Mouse (Mus musculus) kidney, embryonic 15.5 days (tissue): ENCODE results near the gene Ntm. TPM values are rescaled to one million over a fixed set of nuclear protein-coding genes. Genes with fewer than 3 reads are reported as not detected.

Experiments
- ATAC-seq: fragments of 200-750 bp; cut with Nextera tagmentation; replicated peaks from 2 replicates; pipeline ENCODE4 v1.8.0; 2017; ENCODE audit warnings: moderate TSS enrichment; ENCODE audit not compliant: low FRiP score
- H3K27ac ChIP-seq: fragments of 300-500 bp; sonication (generic); 2 replicates; pipeline ENCODE4 v1.5.1; 2015; ENCODE audit warnings: mild to moderate bottlenecking, inconsistent platforms
- H3K27me3 ChIP-seq: fragments of 300-500 bp; sonication (generic); 2 replicates; pipeline ENCODE4 v1.6.1; 2015; ENCODE audit warnings: inconsistent platforms
- H3K36me3 ChIP-seq: fragments of 300-500 bp; sonication (generic); 2 replicates; pipeline ENCODE4 v1.6.1; 2015; ENCODE audit warnings: inconsistent platforms
- H3K4me1 ChIP-seq: fragments of 300-500 bp; sonication (generic); 2 replicates; pipeline ENCODE4 v1.6.1; 2015; ENCODE audit warnings: inconsistent platforms
- H3K4me2 ChIP-seq: fragments of 300-500 bp; sonication (generic); 2 replicates; pipeline ENCODE4 v1.6.1; 2015; ENCODE audit warnings: moderate library complexity, mild to moderate bottlenecking, inconsistent platforms
- H3K4me3 ChIP-seq: fragments of 300-500 bp; sonication (generic); replicated peaks from 2 replicates; pipeline ENCODE4 v1.5.1; 2015; ENCODE audit warnings: mild to moderate bottlenecking, inconsistent platforms
- H3K9ac ChIP-seq: fragments of 300-500 bp; sonication (generic); 2 replicates; pipeline ENCODE4 v1.6.1; 2015; ENCODE audit warnings: mild to moderate bottlenecking, inconsistent platforms
- H3K9me3 ChIP-seq: fragments of 300-500 bp; sonication (generic); replicated peaks from 2 replicates; pipeline ENCODE4 v1.6.1; 2016; ENCODE audit warnings: inconsistent platforms
- WGBS: fragments of 180-500 bp; shearing (Covaris S2); methylation state at CpG from one replicate; pipeline ENCODE4 v1.1.7; 2015; ENCODE audit warnings: mixed read lengths; 5-methylcytosine and 5-hydroxymethylcytosine counted together
- polyA plus RNA-seq: library from polyadenylated mRNA; unstranded; fragments of >200 nt; fragmentation: Nextera tagmentation; extraction: Ambion mirVana; gene quantifications from 2 replicates; pipeline ENCODE4 v1.2.1, GENCODE M21; 2015

The Ntm gene
- polyA plus RNA-seq, 1 experiment from 2014 or later = 45.5 TPM

- no peak overlapping the region for H3K4me3 ChIP-seq
- WGBS = 85% methylated on average over 2 of the region's 2 CpGs
- no peak for ATAC-seq
- H3K27me3 ChIP-seq = no peaks in the 10 kb centered on the region
- peaks cover 9% of the 10 kb centered on the region for H3K4me1 ChIP-seq
- H3K9me3 ChIP-seq = no peaks in the 10 kb centered on the region
- H3K9ac ChIP-seq = no peak overlapping the region
- no peaks in the 10 kb centered on the region for H3K36me3 ChIP-seq
- no peak overlapping the region for H3K4me2 ChIP-seq
- no peak overlapping the region for H3K27ac ChIP-seq
Observed at GRCm38 (mm10) chr9:29055637-29056036, 907.3 kb downstream of the Ntm start.

- H3K4me1 ChIP-seq = no peaks in the 10 kb centered on the region
- no peak overlapping the region for H3K9ac ChIP-seq
- no peak overlapping the region for H3K4me2 ChIP-seq
- no peaks in the 10 kb centered on the region for H3K36me3 ChIP-seq
- ATAC-seq = no peak
- no peaks in the 10 kb centered on the region for H3K27me3 ChIP-seq
- H3K27ac ChIP-seq = no peak overlapping the region
- H3K9me3 ChIP-seq = no peaks in the 10 kb centered on the region
- no peak overlapping the region for H3K4me3 ChIP-seq
- WGBS = 45% methylated on average over 3 of the region's 3 CpGs
Observed at GRCm38 (mm10) chr9:29036466-29036865, 926.5 kb downstream of the Ntm start.

- H3K27ac ChIP-seq = no peak overlapping the region
- no peak for ATAC-seq
- no peaks in the 10 kb centered on the region for H3K27me3 ChIP-seq
- H3K9me3 ChIP-seq = no peaks in the 10 kb centered on the region
- H3K4me1 ChIP-seq = no peaks in the 10 kb centered on the region
- no peak overlapping the region for H3K9ac ChIP-seq
- H3K4me3 ChIP-seq = no peak overlapping the region
- no peaks in the 10 kb centered on the region for H3K36me3 ChIP-seq
- no peak overlapping the region for H3K4me2 ChIP-seq
- 33% methylated on average over 4 of the region's 4 CpGs for whole genome bisulfite sequencing
Observed at GRCm38 (mm10) chr9:29036058-29036457, 926.9 kb downstream of the Ntm start.

- no peak overlapping the region for H3K4me3 ChIP-seq
- H3K27me3 ChIP-seq = no peaks in the 10 kb centered on the region
- H3K4me1 ChIP-seq = no peaks in the 10 kb centered on the region
- H3K9ac ChIP-seq = no peak overlapping the region
- H3K27ac ChIP-seq = no peak overlapping the region
- H3K4me2 ChIP-seq = no peak overlapping the region
- WGBS = 86% methylated on average over 6 of the region's 6 CpGs
- no peaks in the 10 kb centered on the region for H3K36me3 ChIP-seq
- ATAC-seq = no peak
- no peaks in the 10 kb centered on the region for H3K9me3 ChIP-seq
Observed at GRCm38 (mm10) chr9:29026410-29026809, 936.5 kb downstream of the Ntm start.

- H3K27ac ChIP-seq = no peak overlapping the region
- 75% methylated on average over 4 of the region's 4 CpGs for WGBS
- no peak for ATAC-seq
Observed at GRCm38 (mm10) chr9:29025603-29026002, 937.3 kb downstream of the Ntm start.

GRCm38 (mm10) chr9:29025104-29025503 is 937.8 kb downstream of the Ntm start:
- Histone ChIP-seq H3K4me1 (no peaks in the 10 kb centered on the region), H3K27ac (no peak overlapping the region), H3K9ac (no peak overlapping the region), H3K27me3 (no peaks in the 10 kb centered on the region), H3K36me3 (no peaks in the 10 kb centered on the region), H3K4me3 (no peak overlapping the region), H3K9me3 (no peaks in the 10 kb centered on the region), H3K4me2 (no peak overlapping the region)
- ATAC-seq = no peak
- WGBS = 67% methylated on average over 1 of the region's 1 CpGs

More at GRCm38 (mm10) chr9:29025603-29026002, 937.3 kb downstream of the Ntm start:
- Histone ChIP-seq H3K4me1 (no peaks in the 10 kb centered on the region), H3K27me3 (no peaks in the 10 kb centered on the region), H3K4me3 (no peak overlapping the region), H3K36me3 (no peaks in the 10 kb centered on the region), H3K4me2 (no peak overlapping the region), H3K9me3 (no peaks in the 10 kb centered on the region), H3K9ac (no peak overlapping the region)

GRCm38 (mm10) chr9:29016879-29017278 is 946.1 kb downstream of the Ntm start:
- H3K4me3 ChIP-seq = no peak overlapping the region
- WGBS = 86% methylated on average over 3 of the region's 3 CpGs
- no peaks in the 10 kb centered on the region for H3K4me1 ChIP-seq
- H3K36me3 ChIP-seq = no peaks in the 10 kb centered on the region
- H3K27me3 ChIP-seq = no peaks in the 10 kb centered on the region
- H3K9ac ChIP-seq = no peak overlapping the region
- no peak overlapping the region for H3K4me2 ChIP-seq
- no peak for ATAC-seq
- H3K9me3 ChIP-seq = no peaks in the 10 kb centered on the region
- no peak overlapping the region for H3K27ac ChIP-seq

GRCm38 (mm10) chr9:29013881-29014280 is 949.1 kb downstream of the Ntm start:
- Histone ChIP-seq H3K4me2 (no peak overlapping the region), H3K4me1 (no peaks in the 10 kb centered on the region), H3K9ac (no peak overlapping the region), H3K4me3 (no peak overlapping the region), H3K27ac (no peak overlapping the region), H3K9me3 (no peaks in the 10 kb centered on the region), H3K36me3 (no peaks in the 10 kb centered on the region), H3K27me3 (no peaks in the 10 kb centered on the region)
- WGBS = 92% methylated on average over 17 of the region's 17 CpGs
- ATAC-seq = no peak

- Histone ChIP-seq H3K4me1 (no peaks in the 10 kb centered on the region), H3K4me2 (no peak overlapping the region), H3K27ac (no peak overlapping the region), H3K27me3 (no peaks in the 10 kb centered on the region), H3K4me3 (no peak overlapping the region), H3K9me3 (no peaks in the 10 kb centered on the region), H3K9ac (no peak overlapping the region), H3K36me3 (no peaks in the 10 kb centered on the region)
- no peak for ATAC-seq
- 89% methylated on average over 6 of the region's 6 CpGs for WGBS
Observed at GRCm38 (mm10) chr9:29012541-29012940, 950.4 kb downstream of the Ntm start.

GRCm38 (mm10) chr9:29011476-29011875 is 951.5 kb downstream of the Ntm start:
- Histone ChIP-seq H3K4me2 (no peak overlapping the region), H3K36me3 (no peaks in the 10 kb centered on the region), H3K9me3 (no peaks in the 10 kb centered on the region), H3K27me3 (no peaks in the 10 kb centered on the region), H3K4me1 (no peaks in the 10 kb centered on the region), H3K9ac (no peak overlapping the region), H3K4me3 (no peak overlapping the region), H3K27ac (no peak overlapping the region)
- WGBS = 39% methylated on average over 3 of the region's 3 CpGs
- no peak for ATAC-seq

- Histone ChIP-seq H3K27me3 (no peaks in the 10 kb centered on the region), H3K4me2 (no peak overlapping the region), H3K36me3 (no peaks in the 10 kb centered on the region), H3K4me3 (no peak overlapping the region), H3K4me1 (no peaks in the 10 kb centered on the region), H3K9me3 (no peaks in the 10 kb centered on the region), H3K9ac (no peak overlapping the region), H3K27ac (no peak overlapping the region)
- 89% methylated on average over 7 of the region's 7 CpGs for whole genome bisulfite sequencing
- no peak for ATAC-seq
Observed at GRCm38 (mm10) chr9:29004534-29004933, 958.4 kb downstream of the Ntm start.

GRCm38 (mm10) chr9:28999951-29000351 is 963.0 kb downstream of the Ntm start:
- ATAC-seq = no peak

GRCm38 (mm10) chr9:28977275-28977674 is 985.7 kb downstream of the Ntm start:
- ATAC-seq = no peak
- WGBS = 77% methylated on average over 1 of the region's 1 CpGs

More at GRCm38 (mm10) chr9:28999951-29000351, 963.0 kb downstream of the Ntm start:
- no peak overlapping the region for H3K4me2 ChIP-seq
- 22% methylated on average over 4 of the region's 4 CpGs for WGBS
- no peak overlapping the region for H3K4me3 ChIP-seq
- H3K4me1 ChIP-seq = no peaks in the 10 kb centered on the region
- H3K9ac ChIP-seq = no peak overlapping the region
- no peaks in the 10 kb centered on the region for H3K9me3 ChIP-seq
- H3K27me3 ChIP-seq = no peaks in the 10 kb centered on the region
- H3K27ac ChIP-seq = no peak overlapping the region
- no peaks in the 10 kb centered on the region for H3K36me3 ChIP-seq

More at GRCm38 (mm10) chr9:28977275-28977674, 985.7 kb downstream of the Ntm start:
- Histone ChIP-seq H3K9ac (no peak overlapping the region), H3K4me3 (no peak overlapping the region), H3K27me3 (no peaks in the 10 kb centered on the region), H3K9me3 (no peaks in the 10 kb centered on the region), H3K27ac (no peak overlapping the region), H3K4me2 (no peak overlapping the region), H3K36me3 (no peaks in the 10 kb centered on the region), H3K4me1 (no peaks in the 10 kb centered on the region)
